Mouse (Mus musculus): ENCODE measurements at regions not wholly inside any gene's neighbourhood (a gene's known extent, or its start where the extent isn't known, plus 50 kb on each side); places are given as distances from the start of the nearest gene placed in this dataset.

- no peak for DNase-seq (ENCODE audit: low read depth, low spot score)
Measured at GRCm38 (mm10) chr6:50059917-50060316, 50.1 kb upstream of the Mpp6 start.
